ENCODE assay signal across 22 mouse cellular contexts in the genomic region with DNA sequence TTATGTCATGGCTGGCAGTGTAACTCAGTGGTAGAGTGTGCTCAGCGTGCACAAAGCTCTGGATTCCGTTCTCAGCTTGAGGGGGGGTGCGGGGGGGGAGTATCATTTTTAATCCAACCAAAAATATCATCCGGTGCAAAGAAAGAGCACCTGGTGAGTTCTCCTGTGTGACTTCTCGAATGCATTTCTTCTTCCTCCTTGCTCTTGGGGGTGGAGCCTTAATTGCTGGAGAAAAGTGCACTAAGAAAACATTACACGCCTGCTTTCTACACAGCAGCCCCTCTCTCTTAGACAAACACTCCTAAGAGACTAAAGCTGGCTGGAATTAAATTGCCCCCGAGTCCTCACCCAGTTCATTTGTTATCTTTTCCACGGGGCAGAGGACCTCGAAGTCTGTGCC.
A peak's percentile ranks its signal among the peaks of the same experiment; 100 is the strongest.
DNase-seq lines count a peak whose midpoint lies in the region; ATAC-seq lines count a peak whose summit lies in the region.
"Had no signal": no experiment of that assay in that cellular context is flagged by ENCODE, and none has a peak within 500 bp of the region (broad histone marks: within the 10 kb centered on the region; RNA-seq: fewer than 3 reads in every experiment).

No protein-coding gene starts in this region.

- H3K27ac ChIP-seq in heart, embryonic 12.5 days (ENCODE audit: poor library complexity, severe bottlenecking), result 0 out of 2 replicates have a peak overlapping the region, but pooled peaks have one; percentile 12
- peak overlapping the region; percentile 23; the same call in 1 of the 2 replicates for H3K27ac ChIP-seq in lung, embryonic 15.5 days
- 0 out of 2 replicates have a peak overlapping the region, but pooled peaks have one; percentile 27 for H3K27ac ChIP-seq in intestine, embryonic 14.5 days (ENCODE audit: low read depth)
- peak overlapping the region; percentile 78 for H3K27ac ChIP-seq in stomach, embryonic 16.5 days (ENCODE audit: low read length)
- H3K27ac ChIP-seq in forebrain, embryonic 10.5 days, result no peak overlapping the region
- H3K27ac ChIP-seq: forebrain, embryonic 13.5 days; heart, adult 2 months; hindbrain, embryonic 10.5 days; kidney, postnatal 0 days; limb, embryonic 13.5 days; liver, embryonic 13.5 days had no signal

- no peaks in the 10 kb centered on the region for H3K9me3 ChIP-seq in heart, embryonic 12.5 days (replicated peaks)
- H3K9me3 ChIP-seq in lung, embryonic 15.5 days, result no peaks in the 10 kb centered on the region
- H3K9me3 ChIP-seq in intestine, embryonic 14.5 days (ENCODE audit: control insufficient read depth, low read length), result no peaks in the 10 kb centered on the region
- no peaks in the 10 kb centered on the region for H3K9me3 ChIP-seq in stomach, embryonic 16.5 days (replicated peaks; ENCODE audit: control insufficient read depth, low read length)
- H3K9me3 ChIP-seq in forebrain, embryonic 10.5 days, result no peaks in the 10 kb centered on the region
- H3K9me3 ChIP-seq: forebrain, embryonic 13.5 days; hindbrain, embryonic 10.5 days; limb, embryonic 13.5 days; liver, embryonic 13.5 days had no signal

- no peak overlapping the region for H3K4me3 ChIP-seq in heart, embryonic 12.5 days
- H3K4me3 ChIP-seq in lung, embryonic 15.5 days, result no peak overlapping the region
- H3K4me3 ChIP-seq in intestine, embryonic 14.5 days (ENCODE audit: low read depth, low read length), result no peak overlapping the region
- no peak overlapping the region for H3K4me3 ChIP-seq in stomach, embryonic 16.5 days (replicated peaks; ENCODE audit: low read length)
- no peak overlapping the region for H3K4me3 ChIP-seq in forebrain, embryonic 10.5 days
- H3K4me3 ChIP-seq: forebrain, embryonic 13.5 days; heart, adult 2 months; hindbrain, embryonic 10.5 days; limb, embryonic 13.5 days; liver, embryonic 13.5 days had no signal

- peaks cover 72% of the 10 kb centered on the region for H3K4me1 ChIP-seq in heart, embryonic 12.5 days (replicated peaks)
- peaks cover 31% of the 10 kb centered on the region for H3K4me1 ChIP-seq in lung, embryonic 15.5 days
- H3K4me1 ChIP-seq in intestine, embryonic 14.5 days (replicated peaks; ENCODE audit: control insufficient read depth, insufficient read depth, low read length), result peaks cover 13% of the 10 kb centered on the region; the same call in 1 of the 2 replicates
- peaks cover 4% of the 10 kb centered on the region for H3K4me1 ChIP-seq in stomach, embryonic 16.5 days (ENCODE audit: control insufficient read depth, insufficient read depth, low read length)
- peaks cover 21% of the 10 kb centered on the region for H3K4me1 ChIP-seq in forebrain, embryonic 10.5 days

- ATAC-seq in heart, embryonic 12.5 days (ENCODE audit: insufficient number of reproducible peaks, low FRiP score), result no peak; the same call in 1 of the 2 replicates
- peak; percentile 28; the same call in 1 of the 2 replicates for ATAC-seq in lung, embryonic 15.5 days (ENCODE audit: borderline replicate concordance, extremely low read depth, low FRiP score, low TSS enrichment)
- no peak; the same call in 1 of the 2 replicates for ATAC-seq in intestine, embryonic 14.5 days (replicated peaks; ENCODE audit: low FRiP score, low TSS enrichment, low read depth)
- ATAC-seq in stomach, embryonic 16.5 days (ENCODE audit: insufficient read depth, low FRiP score), result peak; percentile 30; the same call in 1 of the 2 replicates
- ATAC-seq: forebrain, embryonic 13.5 days; lung, postnatal 0 days; midbrain, embryonic 16.5 days had no signal

- DNase-seq in heart, postnatal 4 days, result no peak
- no peak for DNase-seq in lung, postnatal 36 days
- no peak for DNase-seq in intestine, embryonic 14.5 days (ENCODE audit: low spot score)
- no peak for DNase-seq in forebrain, embryonic 10.5 days (ENCODE audit: extremely low spot score, low spot score)
- DNase-seq in gastrocnemius, adult 18-20 months (ENCODE audit: low spot score), result no peak
- DNase-seq: adrenal gland, postnatal 36 days; cerebellum, adult 11-12 months; cerebellum, postnatal 36 days; gastrocnemius, postnatal 25 days; heart, adult 2 months; liver, embryonic 13.5 days; right cerebral cortex, postnatal 25 days; thymus, postnatal 4 days had no signal

- no peaks in the 10 kb centered on the region for H3K36me3 ChIP-seq in heart, embryonic 12.5 days
- H3K36me3 ChIP-seq in lung, embryonic 15.5 days, result no peaks in the 10 kb centered on the region
- H3K36me3 ChIP-seq in intestine, embryonic 14.5 days (ENCODE audit: control insufficient read depth, insufficient read depth, low read length), result no peaks in the 10 kb centered on the region
- H3K36me3 ChIP-seq in stomach, embryonic 16.5 days (ENCODE audit: control insufficient read depth, insufficient read depth, low read length), result no peaks in the 10 kb centered on the region
- H3K36me3 ChIP-seq in forebrain, embryonic 10.5 days (replicated peaks), result 0 out of 2 replicates have a peak, but pooled peaks cover 2% of the 10 kb centered on the region
- H3K36me3 ChIP-seq: hindbrain, embryonic 10.5 days; liver, embryonic 13.5 days had no signal

- WGBS in heart, embryonic 12.5 days, result 42% methylated on average over 9 of the region's 9 CpGs
- WGBS in lung, embryonic 15.5 days, result 31% methylated on average over 9 of the region's 9 CpGs
- 35% methylated on average over 9 of the region's 9 CpGs for whole genome bisulfite sequencing in intestine, embryonic 14.5 days
- WGBS in stomach, embryonic 16.5 days, result 30% methylated on average over 9 of the region's 9 CpGs
- 61% methylated on average over 9 of the region's 9 CpGs for WGBS in forebrain, embryonic 10.5 days

- no peaks in the 10 kb centered on the region for H3K27me3 ChIP-seq in heart, embryonic 12.5 days (replicated peaks)
- no peaks in the 10 kb centered on the region for H3K27me3 ChIP-seq in lung, embryonic 15.5 days
- no peaks in the 10 kb centered on the region for H3K27me3 ChIP-seq in intestine, embryonic 14.5 days (replicated peaks; ENCODE audit: control insufficient read depth, insufficient read depth, low read length)
- H3K27me3 ChIP-seq in stomach, embryonic 16.5 days (ENCODE audit: control insufficient read depth, insufficient read depth, low read length), result no peaks in the 10 kb centered on the region
- no peaks in the 10 kb centered on the region for H3K27me3 ChIP-seq in forebrain, embryonic 10.5 days (ENCODE audit: poor library complexity, severe bottlenecking)
- H3K27me3 ChIP-seq: forebrain, embryonic 13.5 days; limb, embryonic 13.5 days; liver, embryonic 13.5 days had no signal

- H3K4me2 ChIP-seq in heart, embryonic 12.5 days, result no peak overlapping the region
- peak overlapping the region; percentile 19; the same call in 1 of the 2 replicates for H3K4me2 ChIP-seq in lung, embryonic 15.5 days
- peak overlapping the region; percentile 18; the same call in 1 of the 2 replicates for H3K4me2 ChIP-seq in intestine, embryonic 14.5 days (ENCODE audit: low read length)
- H3K4me2 ChIP-seq in stomach, embryonic 16.5 days (ENCODE audit: low read depth, low read length), result peak overlapping the region; percentile 16
- H3K4me2 ChIP-seq: forebrain, embryonic 13.5 days; limb, embryonic 13.5 days; liver, embryonic 13.5 days had no signal

- no peak overlapping the region for H3K9ac ChIP-seq in heart, embryonic 12.5 days
- H3K9ac ChIP-seq in lung, embryonic 15.5 days, result no peak overlapping the region
- no peak overlapping the region for H3K9ac ChIP-seq in intestine, embryonic 14.5 days (ENCODE audit: low read length)
- H3K9ac ChIP-seq in stomach, embryonic 16.5 days (ENCODE audit: low read length), result no peak overlapping the region
- H3K9ac ChIP-seq: forebrain, embryonic 13.5 days; limb, embryonic 13.5 days; liver, embryonic 13.5 days had no signal

Comparison
In these comparisons a context has a peak if more than half of its experiments do, and no peak if none do; other contexts are left out.
1. ATAC-seq: peak in lung, embryonic 15.5 days (single experiment) and stomach, embryonic 16.5 days (single experiment); none in heart, embryonic 12.5 days (single experiment) and intestine, embryonic 14.5 days (single experiment).